Mouse (Mus musculus): ENCODE results near the gene Armh3.

GRCm38 (mm10) chr19:46045696-46046311, 47.5 kb upstream of the Armh3 start:
- TF ChIP-seq EP300 (IDR thresholded peaks at IDR 0.05; ENCODE audit: insufficient read depth, low read depth, low read length) (no peak; the same call in 1 of the 2 replicates), CTCF (IDR thresholded peaks at IDR 0.05; ENCODE audit: low read depth, low read length) (no peak)

Measured in ES-Bruce4 (cell line).